Mouse (Mus musculus) bone marrow, adult 2 months (tissue): ENCODE results near the gene Pde1b. TPM values are rescaled to one million over a fixed set of nuclear protein-coding genes. Genes with fewer than 3 reads are reported as not detected.

Experiments
- H3K27ac ChIP-seq: fragments of 200-500 bp; 2 replicates; pipeline ENCODE4 v1.5.1; 2012; ENCODE audit warnings: low read depth, mild to moderate bottlenecking, control low read depth, inconsistent platforms, low read length; ENCODE audit not compliant: control insufficient read depth, poor library complexity, insufficient read depth
- H3K4me1 ChIP-seq: fragments of 200-500 bp; 2 replicates; pipeline ENCODE4 v1.6.1; 2011; ENCODE audit warnings: low read length; ENCODE audit not compliant: control insufficient read depth, insufficient read depth
- H3K4me3 ChIP-seq: fragments of 200-500 bp; replicated peaks from 2 replicates; pipeline ENCODE3; 2011; ENCODE audit warnings: mild to moderate bottlenecking, low read depth, low read length, control low read depth; ENCODE audit not compliant: control insufficient read depth
- CTCF ChIP-seq: fragments of 200-500 bp; IDR thresholded peaks from 2 replicates; pipeline ENCODE4 v1.5.1; 2011; ENCODE audit warnings: low read length, control low read depth; ENCODE audit not compliant: control insufficient read depth, insufficient read depth
- POLR2A ChIP-seq: fragments of 200-500 bp; IDR thresholded peaks from 2 replicates; pipeline ENCODE4 v1.6.1; 2011; ENCODE audit warnings: low read depth, mild to moderate bottlenecking, control low read depth, low read length, borderline replicate concordance; ENCODE audit not compliant: control insufficient read depth
- WGBS: fragments of 180-500 bp; shearing (Covaris S2); methylation state at CpG from one replicate; pipeline ENCODE4 v1.1.7; 2018; 5-methylcytosine and 5-hydroxymethylcytosine counted together
- polyA plus RNA-seq: library from polyadenylated mRNA; stranded (reverse); fragments of >200 nt; gene quantifications from 2 replicates; pipeline ENCODE4 v1.2.4, GENCODE M21; 2011; ENCODE audit warnings: low replicate concordance; ENCODE audit not compliant: missing spikeins, insufficient read depth, insufficient read length

Pde1b gene
- polyA plus RNA-seq, 1 experiment, result 32.6 TPM

DNA sequence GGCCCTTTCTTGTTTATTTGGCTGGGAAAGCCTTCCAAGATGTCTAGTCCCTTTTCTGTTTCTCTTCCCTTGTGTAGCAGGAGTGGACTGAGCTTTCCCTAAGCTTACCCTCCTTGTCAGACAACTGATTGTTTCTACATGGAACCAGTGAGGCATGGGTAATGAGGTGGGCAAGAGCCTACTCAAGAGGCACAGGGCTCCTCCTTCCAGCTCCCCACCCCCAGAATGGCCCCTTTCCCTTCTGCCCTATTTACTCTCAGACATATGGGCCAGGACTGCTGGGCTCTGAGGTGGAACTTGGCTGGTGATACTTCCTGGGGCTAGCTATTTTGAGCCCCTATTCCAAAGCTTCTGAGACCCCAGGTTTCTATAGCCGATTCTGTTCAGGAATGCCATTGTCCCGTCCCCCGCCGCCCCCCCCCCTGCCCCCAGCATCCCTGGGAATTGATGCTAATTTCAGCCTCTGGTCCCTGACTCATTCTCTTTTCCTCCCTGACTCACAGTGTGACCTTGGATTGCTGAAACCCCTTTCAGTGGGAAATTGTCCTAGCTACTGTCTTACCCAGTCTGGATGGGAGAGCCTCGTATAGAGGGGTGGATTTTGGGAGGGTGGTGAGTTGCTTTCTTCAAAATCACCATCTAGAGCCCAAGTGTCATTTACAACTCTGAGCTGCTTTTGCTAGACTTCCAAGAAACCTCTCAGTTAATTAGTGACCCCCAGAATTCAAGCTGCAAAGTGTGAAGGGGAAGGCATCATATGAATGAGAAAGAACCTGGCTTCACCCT lies 16.0 kb downstream of the Pde1b start:
- Histone ChIP-seq H3K4me3 (no peak overlapping the region), H3K27ac (no peak overlapping the region), H3K4me1 (no peaks in the 10 kb centered on the region)
- TF ChIP-seq CTCF (no peak), POLR2A (no peak)
- 82% methylated on average over 5 of the region's 5 CpGs for WGBS

DNA sequence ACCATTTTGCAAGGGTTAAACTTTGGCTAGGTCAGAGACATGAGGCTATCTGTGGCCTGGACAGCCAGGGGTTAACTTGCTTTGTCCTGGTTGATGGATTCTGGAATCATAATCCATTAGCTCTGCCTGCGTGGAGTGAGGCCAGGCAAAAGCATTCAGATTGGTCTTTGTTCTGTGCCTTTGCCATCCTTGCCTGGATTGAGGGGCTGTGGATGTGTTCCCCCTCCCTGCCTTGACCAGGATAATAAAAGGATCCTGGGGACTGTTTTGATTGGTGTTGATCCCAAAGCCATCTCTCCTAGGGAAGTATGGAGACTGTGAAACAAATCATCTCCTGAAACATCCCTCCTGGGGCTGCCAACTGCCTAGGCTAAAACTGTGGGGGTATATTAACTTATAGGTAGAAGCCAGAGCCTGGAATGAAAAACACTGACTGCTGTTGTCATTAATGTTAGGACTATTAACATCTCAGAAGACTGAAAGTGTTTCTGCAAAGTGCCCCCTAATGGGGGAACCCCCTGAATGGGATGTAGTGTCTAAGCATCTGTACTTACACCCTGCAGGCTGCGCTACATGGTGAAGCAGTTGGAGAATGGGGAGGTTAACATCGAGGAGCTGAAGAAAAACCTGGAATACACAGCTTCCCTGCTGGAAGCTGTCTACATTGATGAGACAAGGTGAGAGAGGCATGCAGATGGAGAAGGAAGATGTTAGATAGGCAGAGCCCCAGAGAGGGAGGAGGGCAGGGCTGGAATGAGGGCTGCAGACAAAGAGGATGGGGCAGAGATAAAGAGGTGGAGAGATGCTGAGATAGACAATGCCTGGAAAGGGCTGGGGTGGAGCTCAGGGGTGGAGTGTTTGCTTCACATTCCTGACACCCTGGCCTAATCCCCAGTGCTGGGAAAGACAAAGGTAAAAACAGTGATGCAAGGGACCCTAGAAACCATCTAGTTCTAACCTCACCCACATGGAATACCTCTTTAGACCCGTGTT lies 16.8 kb downstream of the Pde1b start:
- no peak overlapping the region for H3K27ac ChIP-seq
- TF ChIP-seq POLR2A (no peak), CTCF (no peak)
- no peaks in the 10 kb centered on the region for H3K4me1 ChIP-seq
- H3K4me3 ChIP-seq, result no peak overlapping the region
- 77% methylated on average over 4 of the region's 4 CpGs for WGBS

DNA sequence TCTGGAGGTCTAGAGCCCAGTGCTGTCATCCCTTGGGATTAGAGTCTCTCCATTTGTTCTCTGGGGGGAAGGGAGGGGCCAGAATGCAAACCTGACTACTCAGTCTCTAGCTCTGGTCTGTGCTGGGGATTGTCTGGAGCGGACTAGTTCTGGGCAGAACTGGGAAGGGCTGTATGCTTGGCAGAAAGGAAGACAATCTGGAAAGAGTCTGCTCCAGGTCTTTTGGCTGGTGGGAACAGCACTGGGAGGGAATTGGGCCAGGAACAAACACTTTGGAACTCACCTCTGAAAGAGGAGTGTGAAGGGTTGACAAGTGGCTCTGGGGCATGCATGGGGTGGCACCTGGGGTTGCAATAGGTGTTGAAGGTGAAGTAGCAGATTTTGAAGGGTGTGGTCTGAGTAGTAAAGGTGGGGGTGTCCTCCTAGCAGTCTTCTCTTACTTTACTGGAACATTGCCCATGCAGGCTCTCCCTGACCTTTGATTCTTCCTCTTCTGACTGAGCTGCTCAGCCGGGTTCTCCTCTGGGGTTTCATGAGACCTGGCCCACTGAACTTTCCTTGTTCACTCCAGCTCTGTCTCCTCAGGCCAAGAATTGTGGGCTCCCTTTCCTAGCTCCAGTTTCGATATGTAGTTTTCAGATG lies 19.7 kb downstream of the Pde1b start:
- no peaks in the 10 kb centered on the region for H3K4me1 ChIP-seq
- H3K27ac ChIP-seq, result no peak overlapping the region
- no peak overlapping the region for H3K4me3 ChIP-seq
- no peak for TF ChIP-seq POLR2A
- no peak for TF ChIP-seq CTCF
- 55% methylated on average over 3 of the region's 3 CpGs for WGBS

DNA sequence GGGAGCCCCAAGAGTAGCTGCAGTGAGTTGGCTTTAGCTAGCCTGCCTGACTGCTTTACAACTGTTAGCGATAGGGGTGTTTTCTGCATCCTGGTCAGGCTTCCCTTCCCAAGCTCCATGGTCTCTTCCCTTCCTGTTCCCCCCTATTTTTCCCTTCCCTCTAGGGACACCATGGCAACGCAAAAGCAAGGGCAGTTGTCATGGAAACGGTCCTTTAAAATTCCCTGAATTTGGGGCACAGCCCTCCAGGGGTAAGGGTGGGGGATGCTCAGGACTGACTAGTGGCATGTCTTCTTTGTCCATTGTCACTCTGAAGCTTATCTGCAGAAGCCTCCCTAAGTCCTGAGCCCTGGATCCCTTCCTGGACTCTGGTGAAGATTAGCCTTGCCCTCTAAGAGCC lies 20.3 kb downstream of the Pde1b start:
- Histone ChIP-seq H3K4me1 (no peaks in the 10 kb centered on the region), H3K27ac (no peak overlapping the region), H3K4me3 (no peak overlapping the region)
- TF ChIP-seq CTCF (no peak), POLR2A (no peak)
- whole genome bisulfite sequencing, result 80% methylated on average over 3 of the region's 3 CpGs

DNA sequence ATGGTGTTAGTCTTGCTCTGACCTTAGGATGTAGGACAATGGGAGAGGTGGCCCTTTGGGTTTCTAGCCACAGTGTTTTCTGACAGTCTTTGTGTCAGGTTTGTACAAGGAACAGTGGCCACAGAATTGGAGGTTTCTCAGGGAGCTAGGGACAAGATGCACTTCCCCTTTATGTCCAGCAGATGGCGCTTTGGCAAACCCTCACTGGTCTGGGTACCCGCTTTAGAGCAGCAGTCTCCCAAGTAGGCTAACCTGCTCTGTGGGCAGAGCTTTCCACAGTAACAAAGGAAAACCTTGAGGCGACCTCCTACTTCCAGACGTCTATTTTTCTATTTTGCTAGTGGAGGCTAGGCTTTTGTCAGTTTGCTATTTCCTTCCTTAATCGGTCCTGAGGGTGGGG lies 27.5 kb downstream of the Pde1b start:
- TF ChIP-seq POLR2A (no peak), CTCF (peak; percentile 89)
- Histone ChIP-seq H3K4me1 (no peaks in the 10 kb centered on the region), H3K4me3 (no peak overlapping the region), H3K27ac (no peak overlapping the region)
- WGBS, result 2% methylated on average over 5 of the region's 5 CpGs

DNA sequence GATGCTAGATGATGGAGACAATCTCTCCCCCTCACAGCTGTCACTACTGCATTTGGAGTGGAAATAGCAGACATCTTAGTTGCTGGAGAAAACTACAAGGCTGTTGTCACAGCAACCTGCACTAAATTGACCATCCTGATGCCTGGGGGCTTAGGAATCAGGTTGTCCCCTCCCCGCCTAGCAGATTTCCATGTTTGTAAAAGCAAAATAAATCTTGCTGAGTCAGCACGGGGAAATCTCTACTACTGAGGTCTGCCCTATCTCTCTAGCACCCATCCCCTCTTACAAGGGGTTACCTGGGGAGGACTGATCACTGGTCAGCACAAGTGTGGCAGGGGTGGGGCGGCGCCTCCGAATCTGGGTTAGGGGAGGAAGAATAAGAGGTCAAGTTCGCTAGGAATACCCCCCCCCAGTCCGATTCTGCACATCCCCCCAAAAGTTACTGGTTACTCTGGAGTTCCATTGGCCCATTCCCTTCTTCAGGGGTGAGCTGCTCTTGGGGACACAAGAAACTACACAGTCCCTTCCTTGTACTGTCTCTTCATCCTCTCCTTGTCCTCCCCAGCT lies 31.3 kb downstream of the Pde1b start:
- TF ChIP-seq CTCF, result no peak
- no peak for TF ChIP-seq POLR2A
- H3K4me1 ChIP-seq, result no peaks in the 10 kb centered on the region
- no peak overlapping the region for H3K27ac ChIP-seq
- H3K4me3 ChIP-seq, result no peak overlapping the region
- WGBS, result 80% methylated on average over 7 of the region's 7 CpGs

DNA sequence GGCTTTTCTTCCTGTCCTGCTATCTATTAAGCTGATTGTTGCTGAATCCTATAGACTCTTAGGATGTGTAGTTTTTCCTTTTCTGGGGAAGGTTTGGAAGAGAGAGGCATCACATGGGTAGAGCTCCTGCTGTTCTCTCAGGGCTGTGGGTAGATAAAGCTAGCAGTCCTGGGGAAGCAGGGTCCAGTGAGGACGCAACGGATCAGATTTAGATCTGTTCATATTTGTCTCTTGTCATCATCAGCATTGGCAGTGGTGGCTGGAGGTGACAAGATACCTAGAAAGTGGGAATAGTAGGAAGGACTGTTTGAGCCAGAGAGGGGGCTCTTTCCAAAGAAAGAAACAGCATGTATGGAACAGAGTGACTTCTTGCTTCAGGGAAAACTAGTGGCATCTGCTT lies 32.2 kb downstream of the Pde1b start:
- 80% methylated on average over 2 of the region's 2 CpGs for WGBS
- TF ChIP-seq CTCF (no peak), POLR2A (no peak)
- no peak overlapping the region for H3K4me3 ChIP-seq
- no peak overlapping the region for H3K27ac ChIP-seq
- H3K4me1 ChIP-seq, result no peaks in the 10 kb centered on the region

DNA sequence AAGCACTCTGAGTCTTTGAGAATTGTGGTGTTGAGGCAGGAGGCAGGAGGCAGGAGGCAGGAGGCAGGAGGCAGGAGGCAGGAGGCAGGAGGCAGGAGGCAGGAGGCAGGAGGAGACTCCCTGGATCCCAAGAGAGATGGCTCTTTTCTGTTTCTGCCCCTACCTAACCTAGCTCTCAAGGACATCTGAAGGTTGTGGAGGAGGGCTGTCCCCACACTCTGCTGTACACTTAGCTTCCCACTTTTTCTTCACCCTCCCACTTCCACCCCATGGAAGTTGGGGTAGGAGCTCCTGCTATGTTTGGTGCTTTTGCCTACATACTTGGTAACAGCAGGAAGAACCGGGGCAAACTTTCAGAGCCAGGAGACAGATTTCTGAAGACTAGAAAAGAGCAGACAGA lies 33.0 kb downstream of the Pde1b start:
- WGBS, result 59% methylated on average over 1 of the region's 1 CpGs
- no peak overlapping the region for H3K4me3 ChIP-seq
- no peak overlapping the region for H3K27ac ChIP-seq
- H3K4me1 ChIP-seq, result no peaks in the 10 kb centered on the region
- TF ChIP-seq CTCF, result no peak
- no peak for TF ChIP-seq POLR2A
